ENCODE assay signal across 14 mouse cellular contexts in the genomic region with DNA sequence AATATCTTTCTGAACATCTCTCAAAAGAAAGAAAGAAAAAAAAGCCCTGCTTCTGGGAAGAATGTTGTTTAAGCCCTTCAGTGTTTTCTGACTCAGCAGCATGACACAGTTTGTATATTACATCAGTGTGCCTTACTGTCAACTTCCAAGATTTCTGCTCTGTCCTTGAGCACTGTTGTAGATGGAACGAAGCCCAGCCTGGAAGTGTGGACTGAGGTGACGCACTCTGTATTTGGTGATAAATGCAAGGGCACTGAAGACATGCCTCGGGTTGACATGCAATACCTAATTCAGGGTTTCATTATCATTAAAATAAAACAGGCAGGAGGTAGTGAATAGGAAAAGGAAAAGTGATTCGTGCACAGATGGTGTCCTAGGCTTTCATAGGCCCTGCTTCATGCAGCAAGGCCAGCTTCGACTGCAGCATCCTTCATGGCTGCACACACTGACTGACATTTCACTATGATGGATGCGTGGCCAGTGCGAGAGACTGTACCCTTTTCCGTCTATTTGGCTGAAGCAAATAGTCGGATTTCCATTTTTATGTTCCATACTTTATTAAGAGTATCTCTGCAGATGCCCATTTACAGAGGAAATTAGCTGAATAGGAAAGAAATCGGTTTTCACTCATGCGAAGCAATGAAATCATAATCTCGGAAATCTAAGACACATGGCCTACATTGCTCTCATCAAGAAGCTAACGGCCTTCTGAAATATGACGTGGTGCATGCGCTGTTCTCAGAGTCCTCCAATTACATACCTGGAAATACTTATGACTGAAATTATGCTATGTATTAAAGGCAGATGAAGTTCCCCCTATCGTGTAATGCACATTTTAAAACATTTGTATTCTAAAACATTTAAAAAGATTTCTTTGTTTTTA.
DNase-seq lines count a peak whose midpoint lies in the region; ATAC-seq and TF ChIP-seq lines count a peak whose summit lies in the region.
"Had no signal": no experiment of that assay in that cellular context is flagged by ENCODE, and none has a peak within 500 bp of the region (broad histone marks: within the 10 kb centered on the region; RNA-seq: fewer than 3 reads in every experiment).

No protein-coding gene starts in this region.

- peak; percentile 63 for ATAC-seq in forebrain, embryonic 13.5 days
- no peak for ATAC-seq in forebrain, embryonic 12.5 days (ENCODE audit: low FRiP score)
- peak; percentile 64 for ATAC-seq in lung, embryonic 16.5 days (ENCODE audit: low read depth)
- peak; percentile 47; the same call in 1 of the 2 replicates for ATAC-seq in embryonic facial prominence, embryonic 14.5 days (ENCODE audit: low read depth)
- ATAC-seq: intestine, embryonic 16.5 days; Patski had no signal

- WGBS in forebrain, embryonic 13.5 days: 78% methylated on average over 16 of the region's 16 CpGs
- 81% methylated on average over 16 of the region's 16 CpGs for WGBS in forebrain, embryonic 12.5 days
- 79% methylated on average over 16 of the region's 16 CpGs for WGBS in lung, embryonic 16.5 days
- WGBS in lung, adult 2 months: 83% methylated on average over 16 of the region's 16 CpGs
- WGBS in embryonic facial prominence, embryonic 14.5 days: 58% methylated on average over 16 of the region's 16 CpGs

- DNase-seq in lung, adult 2 months: no peak
- peak; percentile 36 to 52 for DNase-seq in adrenal gland, adult 18-20 months (ENCODE audit: low spot score in 2 of 2)
- DNase-seq in embryonic facial prominence, embryonic 14.5 days (ENCODE audit: low spot score): peak; percentile 68
- no peak for DNase-seq in spleen, postnatal 14 days (ENCODE audit: low spot score in 2 of 2)
- no peak for DNase-seq in heart, adult 11 months
- DNase-seq: cerebellum, adult 9-10 months; kidney, postnatal 10 days; right cerebral cortex, postnatal 14 days had no signal

- TF ChIP-seq CTCF in lung, adult 2 months (IDR thresholded peaks at IDR 0.05; ENCODE audit: insufficient read depth, low read length): no peak

- 0 out of 2 replicates have a peak, but pooled peaks cover 8% of the 10 kb centered on the region for H3K4me1 ChIP-seq in forebrain, embryonic 13.5 days
- 0 out of 2 replicates have a peak, but pooled peaks cover 4% of the 10 kb centered on the region for H3K4me1 ChIP-seq in forebrain, embryonic 12.5 days
- H3K4me1 ChIP-seq in lung, embryonic 16.5 days (replicated peaks; ENCODE audit: control insufficient read depth, insufficient read depth, low read length): no peaks in the 10 kb centered on the region
- no peaks in the 10 kb centered on the region for H3K4me1 ChIP-seq in lung, adult 2 months (ENCODE audit: control insufficient read depth, insufficient read depth, low read length)
- peaks cover 5% of the 10 kb centered on the region; the same call in 1 of the 2 replicates for H3K4me1 ChIP-seq in embryonic facial prominence, embryonic 14.5 days (ENCODE audit: control insufficient read depth, insufficient read depth, low read length)

- H3K27ac ChIP-seq in forebrain, embryonic 13.5 days: no peak overlapping the region
- H3K27ac ChIP-seq in forebrain, embryonic 12.5 days: no peak overlapping the region
- no peak overlapping the region for H3K27ac ChIP-seq in lung, embryonic 16.5 days (ENCODE audit: low read length)
- no peak overlapping the region for H3K27ac ChIP-seq in embryonic facial prominence, embryonic 14.5 days (replicated peaks; ENCODE audit: low read depth, low read length)
- H3K27ac ChIP-seq: heart, embryonic 13.5 days had no signal

- H3K9me3 ChIP-seq in forebrain, embryonic 13.5 days (replicated peaks): no peaks in the 10 kb centered on the region
- no peaks in the 10 kb centered on the region for H3K9me3 ChIP-seq in forebrain, embryonic 12.5 days
- no peaks in the 10 kb centered on the region for H3K9me3 ChIP-seq in lung, embryonic 16.5 days (ENCODE audit: control insufficient read depth, low read length)
- H3K9me3 ChIP-seq in embryonic facial prominence, embryonic 14.5 days (ENCODE audit: control insufficient read depth, low read length): no peaks in the 10 kb centered on the region
- H3K9me3 ChIP-seq: heart, embryonic 13.5 days had no signal

- H3K4me3 ChIP-seq in forebrain, embryonic 13.5 days: no peak overlapping the region
- H3K4me3 ChIP-seq in forebrain, embryonic 12.5 days (replicated peaks): no peak overlapping the region
- H3K4me3 ChIP-seq in lung, embryonic 16.5 days (ENCODE audit: low read length): no peak overlapping the region
- H3K4me3 ChIP-seq in lung, adult 2 months (replicated peaks; ENCODE audit: extremely low read depth, low read depth, low read length): no peak overlapping the region
- no peak overlapping the region for H3K4me3 ChIP-seq in embryonic facial prominence, embryonic 14.5 days (ENCODE audit: low read depth, low read length)
- H3K4me3 ChIP-seq: heart, embryonic 13.5 days had no signal

- H3K27me3 ChIP-seq in forebrain, embryonic 13.5 days: no peaks in the 10 kb centered on the region
- H3K27me3 ChIP-seq in forebrain, embryonic 12.5 days: no peaks in the 10 kb centered on the region
- no peaks in the 10 kb centered on the region for H3K27me3 ChIP-seq in lung, embryonic 16.5 days (ENCODE audit: control insufficient read depth, insufficient read depth, low read depth, low read length)
- no peaks in the 10 kb centered on the region for H3K27me3 ChIP-seq in embryonic facial prominence, embryonic 14.5 days (replicated peaks; ENCODE audit: control insufficient read depth, insufficient read depth, low read length)
- H3K27me3 ChIP-seq: heart, embryonic 13.5 days; Patski had no signal

- no peak for TF ChIP-seq POLR2A in lung, adult 2 months (IDR thresholded peaks at IDR 0.05; ENCODE audit: borderline replicate concordance, extremely low read depth, low read depth, low read length)

- H3K4me2 ChIP-seq in forebrain, embryonic 13.5 days: no peak overlapping the region
- H3K4me2 ChIP-seq in forebrain, embryonic 12.5 days: no peak overlapping the region
- no peak overlapping the region for H3K4me2 ChIP-seq in lung, embryonic 16.5 days (ENCODE audit: low read depth, low read length)
- no peak overlapping the region for H3K4me2 ChIP-seq in embryonic facial prominence, embryonic 14.5 days (ENCODE audit: low read depth, low read length)
- H3K4me2 ChIP-seq: heart, embryonic 13.5 days had no signal

- H3K9ac ChIP-seq in forebrain, embryonic 13.5 days: no peak overlapping the region; the same call in 1 of the 2 replicates
- no peak overlapping the region for H3K9ac ChIP-seq in forebrain, embryonic 12.5 days
- H3K9ac ChIP-seq in lung, embryonic 16.5 days (ENCODE audit: low read length): no peak overlapping the region
- no peak overlapping the region for H3K9ac ChIP-seq in embryonic facial prominence, embryonic 14.5 days (ENCODE audit: low read depth, low read length)
- H3K9ac ChIP-seq: heart, embryonic 13.5 days had no signal

- H3K36me3 ChIP-seq in forebrain, embryonic 13.5 days (ENCODE audit: poor library complexity, severe bottlenecking): no peaks in the 10 kb centered on the region
- H3K36me3 ChIP-seq in forebrain, embryonic 12.5 days (replicated peaks): no peaks in the 10 kb centered on the region
- H3K36me3 ChIP-seq in lung, embryonic 16.5 days (ENCODE audit: control insufficient read depth, insufficient read depth, low read length): no peaks in the 10 kb centered on the region
- H3K36me3 ChIP-seq in embryonic facial prominence, embryonic 14.5 days (ENCODE audit: control insufficient read depth, insufficient read depth, low read length): no peaks in the 10 kb centered on the region
- H3K36me3 ChIP-seq: heart, embryonic 13.5 days had no signal

Comparison
In these comparisons a context has a peak if more than half of its experiments do, and no peak if none do; other contexts are left out.
1. DNase-seq: peak in adrenal gland, adult 18-20 months (2 of 2) and embryonic facial prominence, embryonic 14.5 days (single experiment); none in lung, adult 2 months (single experiment), spleen, postnatal 14 days (0 of 2) and heart, adult 11 months (single experiment).